Mouse (Mus musculus) stomach, postnatal 0 days (tissue): ENCODE data around the gene Sass6. TPM values are rescaled to one million over a fixed set of nuclear protein-coding genes. Genes with fewer than 3 reads are reported as not detected.

Source experiments
- ATAC-seq: fragments of 200-750 bp; cut with Nextera tagmentation; 2 replicates; pipeline ENCODE4 v1.8.0; 2017; ENCODE audit not compliant: low FRiP score, low TSS enrichment
- DNase-seq: peaks from one replicate; pipeline ENCODE4 v3.0.0-alpha.2; 2016; ENCODE audit warnings: low spot score
- H3K27ac ChIP-seq: fragments of 300-500 bp; sonication (generic); replicated peaks from 2 replicates; pipeline ENCODE4 v1.5.1; 2014; ENCODE audit warnings: mild to moderate bottlenecking, control low read depth
- H3K27me3 ChIP-seq: fragments of 300-500 bp; sonication (generic); 2 replicates; pipeline ENCODE4 v1.6.1; 2014; ENCODE audit warnings: low read length; ENCODE audit not compliant: control insufficient read depth, insufficient read depth
- H3K36me3 ChIP-seq: fragments of 300-500 bp; sonication (generic); 2 replicates; pipeline ENCODE4 v1.6.1; 2014; ENCODE audit warnings: low read length, mixed read lengths; ENCODE audit not compliant: control insufficient read depth, insufficient read depth
- H3K4me1 ChIP-seq: fragments of 300-500 bp; sonication (generic); replicated peaks from 2 replicates; pipeline ENCODE4 v1.6.1; 2014; ENCODE audit warnings: antibody characterized with exemption; ENCODE audit not compliant: control insufficient read depth, insufficient read depth
- H3K4me2 ChIP-seq: fragments of 300-500 bp; sonication (generic); replicated peaks from 2 replicates; pipeline ENCODE4 v1.6.1; 2014; ENCODE audit warnings: low read depth, mild to moderate bottlenecking, control low read depth, moderate library complexity
- H3K4me3 ChIP-seq: fragments of 300-500 bp; sonication (generic); 2 replicates; pipeline ENCODE4 v1.5.1; 2014; ENCODE audit warnings: low read depth, low read length, control low read depth
- H3K9ac ChIP-seq: fragments of 300-500 bp; sonication (generic); 2 replicates; pipeline ENCODE4 v1.6.1; 2014; ENCODE audit warnings: mild to moderate bottlenecking, low read length, control low read depth, mixed read lengths
- H3K9me3 ChIP-seq: fragments of 300-500 bp; sonication (generic); 2 replicates; pipeline ENCODE4 v1.6.1; 2016; ENCODE audit warnings: low read length; ENCODE audit not compliant: control insufficient read depth
- CTCF ChIP-seq: IDR thresholded peaks from 2 replicates; pipeline ENCODE4 v1.5.1; 2016; ENCODE audit warnings: antibody characterized with exemption, low read depth, mild to moderate bottlenecking, moderate library complexity
- EP300 ChIP-seq: optimal IDR thresholded peaks from 2 replicates; pipeline ENCODE3; 2016; ENCODE audit warnings: antibody characterized with exemption
- WGBS: fragments of 180-500 bp; shearing (Covaris S2); extraction: QIAGEN DNeasy Blood & Tissue Kit; methylation state at CpG from one replicate; pipeline ENCODE4 v1.1.7; 2014; 5-methylcytosine and 5-hydroxymethylcytosine counted together
- polyA plus RNA-seq: library from polyadenylated mRNA; unstranded; fragments of >200 nt; fragmentation: Nextera tagmentation; extraction: Ambion mirVana; gene quantifications from 2 replicates; pipeline ENCODE4 v1.2.1, GENCODE M21; 2015

The Sass6 gene
- polyA plus RNA-seq, 1 experiment from 2014 or later: 5.0 TPM

DNA sequence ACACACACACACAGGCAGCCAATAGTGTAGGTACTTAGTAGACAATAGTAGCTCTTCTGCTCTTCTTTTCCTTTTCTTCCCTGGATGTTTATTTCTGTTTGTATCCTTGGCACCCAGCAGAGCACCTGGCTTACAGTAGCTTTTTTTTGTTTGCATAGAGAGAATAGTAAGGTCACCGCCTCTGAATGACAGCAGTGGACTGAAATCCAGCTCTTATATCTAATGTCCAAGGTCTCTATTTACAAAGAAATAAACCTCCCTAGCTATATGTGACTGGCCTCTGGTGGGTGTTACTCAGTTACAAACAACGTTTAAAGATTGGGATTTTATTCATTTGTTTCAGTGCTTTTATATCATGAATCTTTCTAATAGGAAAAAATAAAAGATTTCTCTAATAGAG lies 4.9 kb downstream of the Sass6 start:
- no peak overlapping the region for H3K9ac ChIP-seq
- H3K4me3 ChIP-seq: no peak overlapping the region
- TF ChIP-seq CTCF: no peak
- TF ChIP-seq EP300: no peak
- no peaks in the 10 kb centered on the region for H3K4me1 ChIP-seq
- H3K9me3 ChIP-seq: no peaks in the 10 kb centered on the region
- no peaks in the 10 kb centered on the region for H3K36me3 ChIP-seq
- DNase-seq (no peak), ATAC-seq (peak; percentile 73)
- 64% methylated on average over 2 of the region's 2 CpGs for WGBS
- no peaks in the 10 kb centered on the region for H3K27me3 ChIP-seq
- H3K4me2 ChIP-seq: no peak overlapping the region
- H3K27ac ChIP-seq: no peak overlapping the region

DNA sequence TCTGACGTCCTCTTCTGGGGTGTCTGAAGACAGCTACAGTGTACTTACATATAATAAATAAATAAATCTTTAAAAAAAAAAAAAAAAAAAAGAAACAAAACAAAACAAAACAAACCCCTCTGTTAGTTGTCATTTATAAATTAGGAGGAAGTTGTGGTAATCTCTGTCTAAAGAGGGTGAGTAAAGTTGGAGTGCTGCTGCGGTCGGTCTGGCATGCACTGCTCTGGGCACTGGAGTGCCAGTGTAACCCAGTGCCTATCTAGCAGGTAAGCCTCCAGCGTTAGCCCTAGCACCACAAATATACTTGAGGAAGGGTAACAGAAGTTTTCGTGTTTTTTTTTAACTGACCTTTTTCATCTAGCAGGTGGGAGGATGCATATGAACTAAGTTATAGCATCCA lies 6.2 kb downstream of the Sass6 start:
- ATAC-seq (no peak), DNase-seq (no peak)
- WGBS: 88% methylated on average over 5 of the region's 5 CpGs
- Histone ChIP-seq H3K9me3 (no peaks in the 10 kb centered on the region), H3K4me2 (no peak overlapping the region), H3K36me3 (no peaks in the 10 kb centered on the region), H3K9ac (no peak overlapping the region), H3K27me3 (no peaks in the 10 kb centered on the region), H3K4me3 (no peak overlapping the region), H3K27ac (no peak overlapping the region), H3K4me1 (no peaks in the 10 kb centered on the region)
- TF ChIP-seq CTCF (no peak), EP300 (no peak)

GRCm38 (mm10) chr3:116601781-116602180 lies 7.0 kb downstream of the Sass6 start:
- DNase-seq: no peak
- Histone ChIP-seq H3K4me1 (no peaks in the 10 kb centered on the region), H3K27me3 (no peaks in the 10 kb centered on the region), H3K4me3 (no peak overlapping the region), H3K27ac (no peak overlapping the region), H3K9ac (no peak overlapping the region), H3K36me3 (no peaks in the 10 kb centered on the region), H3K9me3 (no peaks in the 10 kb centered on the region), H3K4me2 (no peak overlapping the region)
- no peak for TF ChIP-seq EP300
- TF ChIP-seq CTCF: no peak
- 97% methylated on average over 5 of the region's 5 CpGs for WGBS
- no peak for ATAC-seq

DNA sequence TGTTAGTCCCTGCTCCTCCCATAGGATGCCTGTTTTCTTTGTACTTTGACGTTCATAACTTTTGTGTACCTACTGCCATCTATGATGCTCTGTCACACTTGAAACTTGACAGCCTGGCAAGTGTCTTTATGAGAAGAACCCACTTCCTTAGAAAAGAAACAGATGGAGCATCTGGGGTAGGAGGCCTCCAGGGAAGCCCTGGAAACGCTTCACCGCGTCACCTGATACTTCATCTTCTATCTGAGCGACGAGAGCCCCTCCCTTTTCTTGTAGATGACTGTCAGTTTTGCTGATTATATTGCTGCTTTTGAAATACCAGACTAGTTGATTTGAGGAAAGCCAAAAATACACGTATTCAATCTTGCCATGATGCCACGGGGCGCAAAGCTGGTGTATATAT lies 9.8 kb downstream of the Sass6 start:
- Histone ChIP-seq H3K27me3 (no peaks in the 10 kb centered on the region), H3K4me1 (no peaks in the 10 kb centered on the region), H3K9ac (no peak overlapping the region), H3K36me3 (0 out of 2 replicates have a peak, but pooled peaks cover 2% of the 10 kb centered on the region), H3K27ac (no peak overlapping the region), H3K4me2 (no peak overlapping the region), H3K4me3 (no peak overlapping the region), H3K9me3 (no peaks in the 10 kb centered on the region)
- 79% methylated on average over 9 of the region's 9 CpGs for WGBS
- no peak for TF ChIP-seq CTCF
- no peak for TF ChIP-seq EP300
- no peak for DNase-seq
- ATAC-seq: no peak

- no peaks in the 10 kb centered on the region for H3K9me3 ChIP-seq
- H3K4me1 ChIP-seq: no peaks in the 10 kb centered on the region
- peak; percentile 73 for DNase-seq
- WGBS: 40% methylated on average over 10 of the region's 10 CpGs
- TF ChIP-seq CTCF (no peak), EP300 (no peak)
- H3K36me3 ChIP-seq: peaks cover 4% of the 10 kb centered on the region; the same call in 1 of the 2 replicates
- no peaks in the 10 kb centered on the region for H3K27me3 ChIP-seq
- peak within 1 kb of the TSS; percentile 58 for H3K27ac ChIP-seq
- peak; percentile 94 for ATAC-seq
- no peak within 1 kb of the TSS for H3K9ac ChIP-seq
- H3K4me2 ChIP-seq: peak within 1 kb of the TSS; percentile 25; the same call in 1 of the 2 replicates
- H3K4me3 ChIP-seq: no peak within 1 kb of the TSS
Measured at GRCm38 (mm10) chr3:116614295-116614892, 19.6 kb downstream of the Sass6 start, which contains the start of gene Trmt13. Trmt13 (minus strand) TSS chr3:116614587.

GRCm38 (mm10) chr3:116615318-116616068 lies 20.7 kb downstream of the Sass6 start:
- DNase-seq (no peak), ATAC-seq (no peak)
- Histone ChIP-seq H3K27me3 (no peaks in the 10 kb centered on the region), H3K4me2 (no peak overlapping the region), H3K4me1 (no peaks in the 10 kb centered on the region), H3K9ac (no peak overlapping the region), H3K36me3 (peaks cover 4% of the 10 kb centered on the region; the same call in 1 of the 2 replicates), H3K9me3 (no peaks in the 10 kb centered on the region), H3K27ac (no peak overlapping the region), H3K4me3 (no peak overlapping the region)
- no peak for TF ChIP-seq CTCF
- TF ChIP-seq EP300: no peak
- WGBS: 79% methylated on average over 8 of the region's 8 CpGs
